Mouse (Mus musculus): ENCODE results near the gene Hsph1.

DNA sequence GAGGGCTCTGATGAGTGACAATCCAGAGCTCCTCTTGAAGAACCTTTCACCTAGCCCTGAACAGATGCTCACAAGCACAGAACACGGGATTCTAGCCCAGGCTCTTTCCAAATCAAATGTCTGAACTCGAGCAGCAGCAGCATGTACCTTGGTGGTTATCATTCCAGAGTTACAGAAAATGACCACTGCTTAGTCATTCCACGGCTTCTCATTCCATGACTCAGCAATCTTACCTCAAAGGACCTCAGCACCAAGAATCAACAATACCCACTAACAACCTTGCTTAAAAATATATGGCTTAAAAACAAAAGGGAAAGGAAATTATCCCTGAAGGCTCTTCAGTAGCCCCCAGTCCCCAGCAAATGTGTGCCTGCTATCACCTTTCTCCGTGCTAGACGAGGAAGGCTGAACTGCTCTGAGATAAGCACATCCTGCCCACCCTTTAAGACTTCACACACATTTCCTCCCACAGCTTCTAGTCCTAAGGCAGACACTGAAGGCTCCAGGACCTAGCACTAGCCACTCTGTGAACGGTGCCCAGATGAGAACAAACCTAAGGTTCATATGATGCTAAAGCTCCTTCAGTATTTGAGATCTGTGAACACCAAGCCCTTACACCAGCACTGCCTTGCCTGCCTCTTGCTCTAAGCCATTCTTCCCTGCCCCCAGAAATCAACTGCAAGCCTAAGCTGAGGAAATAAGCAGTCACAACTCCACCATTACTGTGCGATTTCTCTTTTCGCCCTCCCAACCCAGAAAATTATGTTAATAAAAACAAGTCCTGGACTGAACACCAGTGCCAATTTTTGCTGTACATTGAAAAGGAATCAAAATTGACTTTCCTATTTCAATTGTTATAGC, 12.1 kb downstream of the Hsph1 start:
- TF ChIP-seq POLR2A (IDR thresholded peaks at IDR 0.05; ENCODE audit: insufficient read depth, low read length): no peak
- TF ChIP-seq CTCF (IDR thresholded peaks at IDR 0.05; ENCODE audit: low read depth, low read length): no peak
- no peak for TF ChIP-seq EP300 (IDR thresholded peaks at IDR 0.05; ENCODE audit: insufficient read depth, low read depth, low read length)

Measured in ES-Bruce4 (cell line).